Mouse (Mus musculus): ENCODE measurements around the gene Palm. TPM values are rescaled to one million over a fixed set of nuclear protein-coding genes. Genes with fewer than 3 reads are reported as not detected.
A peak's percentile ranks its signal among the peaks of the same experiment; 100 is the strongest.

The Palm gene
- total RNA-seq, 2 experiments from 2014 or later = 26.6 to 36.8 TPM

GRCm38 (mm10) chr10:79855558-79856184 is 62.3 kb downstream of the Palm start:
- DNase-seq = peak; percentile 33

- DNase-seq = no peak
These were observed 62.9 kb downstream of the Palm start for GRCm38 (mm10) chr10:79856280-79856679.

GRCm38 (mm10) chr10:79856704-79857451 is 63.5 kb downstream of the Palm start:
- DNase-seq = no peak

- DNase-seq = peak; percentile 65
These were observed 64.1 kb downstream of the Palm start for GRCm38 (mm10) chr10:79857452-79857811.

- no peak for DNase-seq
These were observed 64.5 kb downstream of the Palm start for GRCm38 (mm10) chr10:79857894-79858293.

- DNase-seq = peak; percentile 67
These were observed 65.2 kb downstream of the Palm start for GRCm38 (mm10) chr10:79858416-79859074.

GRCm38 (mm10) chr10:79859116-79859515 is 65.7 kb downstream of the Palm start:
- peak; percentile 48 for DNase-seq

GRCm38 (mm10) chr10:79860079-79860911 is 66.9 kb downstream of the Palm start:
- DNase-seq = no peak

GRCm38 (mm10) chr10:79861230-79862048 is 68.1 kb downstream of the Palm start:
- DNase-seq = no peak

GRCm38 (mm10) chr10:79862049-79862788 is 68.8 kb downstream of the Palm start:
- DNase-seq = no peak

GRCm38 (mm10) chr10:79862925-79863324 is 69.6 kb downstream of the Palm start:
- no peak for DNase-seq

- no peak for DNase-seq
These were observed 71.2 kb downstream of the Palm start for GRCm38 (mm10) chr10:79864351-79865188.

GRCm38 (mm10) chr10:79865189-79865601 is 71.8 kb downstream of the Palm start:
- DNase-seq = no peak

GRCm38 (mm10) chr10:79865801-79866295 is 72.5 kb downstream of the Palm start:
- DNase-seq = no peak

GRCm38 (mm10) chr10:79866601-79867000 is 73.2 kb downstream of the Palm start:
- no peak for DNase-seq
